Mouse (Mus musculus) liver, adult 2 months (tissue): ENCODE measurements at regions not wholly inside any gene's neighbourhood (a gene's known extent, or its start where the extent isn't known, plus 50 kb on each side); places are given as distances from the start of the nearest gene placed in this dataset.

Source experiments
- CTCF ChIP-seq: fragments of 200-500 bp; IDR thresholded peaks from 2 replicates; pipeline ENCODE4 v1.5.1; 2011; ENCODE audit warnings: low read depth, low read length, control low read depth
- POLR2A ChIP-seq: fragments of 200-500 bp; IDR thresholded peaks from 2 replicates; pipeline ENCODE4 v1.6.1; 2011; ENCODE audit warnings: low read length, control low read depth; ENCODE audit not compliant: insufficient read depth; ENCODE audit errors: extremely low read depth

GRCm38 (mm10) chr9:30076006-30076405 is 113.1 kb upstream of the Ntm start:
- TF ChIP-seq CTCF (no peak), POLR2A (no peak)
